8 mouse cellular contexts compared by ENCODE assay signal in the genomic region with DNA sequence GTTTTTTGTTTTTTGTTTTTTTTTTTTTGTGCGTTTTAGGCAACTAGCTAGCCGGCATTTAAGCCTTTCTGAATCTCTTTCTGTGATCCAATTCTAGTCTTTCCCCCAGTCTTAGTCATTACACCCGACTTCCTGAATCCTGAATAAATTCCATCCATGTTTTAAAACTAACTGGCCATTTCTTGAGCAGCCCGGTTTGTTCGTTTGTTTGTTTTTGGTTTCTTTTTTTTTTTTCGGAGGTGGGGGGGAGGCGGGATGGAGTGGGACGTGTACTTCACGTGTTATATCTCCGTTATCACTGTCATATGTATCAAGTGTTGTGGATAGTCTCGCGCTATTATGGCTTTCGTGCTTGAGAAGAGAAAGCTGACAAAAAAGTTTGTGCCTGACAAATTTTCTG. TPM values are rescaled to one million over a fixed set of nuclear protein-coding genes. Genes with fewer than 3 reads are reported as not detected.
A peak's percentile ranks its signal among the peaks of the same experiment; 100 is the strongest.
DNase-seq lines count a peak whose midpoint lies in the region; ATAC-seq and TF ChIP-seq lines count a peak whose summit lies in the region.

No protein-coding gene starts in this region.

- no peak for TF ChIP-seq CTCF in lung, embryonic 14.5 days (IDR thresholded peaks at IDR 0.05; ENCODE audit: low read depth)
- no peak for TF ChIP-seq CTCF in bone marrow, adult 2 months (IDR thresholded peaks at IDR 0.05; ENCODE audit: control insufficient read depth, insufficient read depth, low read length)

- ATAC-seq in lung, embryonic 14.5 days (ENCODE audit: insufficient read depth) = no peak
- ATAC-seq in hindbrain, embryonic 15.5 days (ENCODE audit: low FRiP score, low read depth) = no peak
- ATAC-seq in midbrain, embryonic 11.5 days (ENCODE audit: low FRiP score) = no peak

- H3K9ac ChIP-seq in lung, embryonic 14.5 days = peak overlapping the region; percentile 42
- 0 out of 2 replicates have a peak overlapping the region, but pooled peaks have one; percentile 16 for H3K9ac ChIP-seq in hindbrain, embryonic 15.5 days
- peak overlapping the region; percentile 54; the same call in 1 of the 2 replicates for H3K9ac ChIP-seq in midbrain, embryonic 11.5 days (ENCODE audit: low read length)

- WGBS in lung, embryonic 14.5 days = 12% methylated on average over 13 of the region's 13 CpGs
- 13% methylated on average over 13 of the region's 13 CpGs for WGBS in bone marrow, adult 2 months
- WGBS in hindbrain, embryonic 15.5 days = 21% methylated on average over 13 of the region's 13 CpGs
- WGBS in midbrain, embryonic 11.5 days = 12% methylated on average over 13 of the region's 13 CpGs

- DNase-seq in lung, embryonic 14.5 days = peak; percentile 38
- no peak for DNase-seq in lung, postnatal 36 days
- peak; percentile 83 for DNase-seq in midbrain, embryonic 11.5 days (ENCODE audit: low spot score, missing footprints)
- DNase-seq in adrenal gland, postnatal 36 days = no peak
- no peak for DNase-seq in right cerebral cortex, adult 2 months (ENCODE audit: low spot score in 2 of 2)
- no peak for DNase-seq in frontal cortex, postnatal 14 days (ENCODE audit: low spot score in 2 of 2)

- no peak for TF ChIP-seq POLR2A in bone marrow, adult 2 months (IDR thresholded peaks at IDR 0.05; ENCODE audit: borderline replicate concordance, control insufficient read depth, low read depth, low read length)

- H3K9me3 ChIP-seq in lung, embryonic 14.5 days (ENCODE audit: low read depth, low read length) = no peaks in the 10 kb centered on the region
- no peaks in the 10 kb centered on the region for H3K9me3 ChIP-seq in hindbrain, embryonic 15.5 days
- H3K9me3 ChIP-seq in midbrain, embryonic 11.5 days (ENCODE audit: control insufficient read depth, low read length) = no peaks in the 10 kb centered on the region

- H3K4me1 ChIP-seq in lung, embryonic 14.5 days (ENCODE audit: insufficient read depth) = no peaks in the 10 kb centered on the region
- no peaks in the 10 kb centered on the region; the same call in 1 of the 2 replicates for H3K4me1 ChIP-seq in bone marrow, adult 2 months (ENCODE audit: control insufficient read depth, insufficient read depth, low read length)
- peaks cover 13% of the 10 kb centered on the region for H3K4me1 ChIP-seq in hindbrain, embryonic 15.5 days (replicated peaks)
- H3K4me1 ChIP-seq in midbrain, embryonic 11.5 days (ENCODE audit: control insufficient read depth, insufficient read depth, low read length) = no peaks in the 10 kb centered on the region; the same call in 1 of the 2 replicates

- H3K36me3 ChIP-seq in lung, embryonic 14.5 days (ENCODE audit: insufficient read depth) = no peaks in the 10 kb centered on the region
- no peaks in the 10 kb centered on the region for H3K36me3 ChIP-seq in hindbrain, embryonic 15.5 days
- H3K36me3 ChIP-seq in midbrain, embryonic 11.5 days (ENCODE audit: control insufficient read depth, insufficient read depth, low read length) = no peaks in the 10 kb centered on the region

- H3K27ac ChIP-seq in lung, embryonic 14.5 days (ENCODE audit: low read depth) = no peak overlapping the region
- H3K27ac ChIP-seq in bone marrow, adult 2 months (ENCODE audit: control insufficient read depth, insufficient read depth, low read depth, low read length, poor library complexity) = peak overlapping the region; percentile 27; the same call in 1 of the 2 replicates
- H3K27ac ChIP-seq in hindbrain, embryonic 15.5 days (replicated peaks) = 0 out of 2 replicates have a peak overlapping the region, but pooled peaks have one; percentile 34
- no peak overlapping the region for H3K27ac ChIP-seq in midbrain, embryonic 11.5 days (ENCODE audit: low read depth, low read length)

- H3K4me2 ChIP-seq in lung, embryonic 14.5 days = peak overlapping the region; percentile 55
- peak overlapping the region; percentile 63 for H3K4me2 ChIP-seq in hindbrain, embryonic 15.5 days
- H3K4me2 ChIP-seq in midbrain, embryonic 11.5 days = peak overlapping the region; percentile 37

- peak overlapping the region; percentile 54 for H3K4me3 ChIP-seq in lung, embryonic 14.5 days (ENCODE audit: low read depth, low read length)
- peak overlapping the region; percentile 74 for H3K4me3 ChIP-seq in bone marrow, adult 2 months (replicated peaks; ENCODE audit: control insufficient read depth, low read depth, low read length)
- H3K4me3 ChIP-seq in hindbrain, embryonic 15.5 days = peak overlapping the region; percentile 55
- peak overlapping the region; percentile 42 for H3K4me3 ChIP-seq in midbrain, embryonic 11.5 days (ENCODE audit: low read depth, low read length)

- H3K27me3 ChIP-seq in lung, embryonic 14.5 days (ENCODE audit: insufficient read depth, low read length) = no peaks in the 10 kb centered on the region
- H3K27me3 ChIP-seq in hindbrain, embryonic 15.5 days = no peaks in the 10 kb centered on the region
- H3K27me3 ChIP-seq in midbrain, embryonic 11.5 days (ENCODE audit: control insufficient read depth, insufficient read depth, low read length) = no peaks in the 10 kb centered on the region

RNA-seq across cellular contexts. Expression of a gene that starts 0.5 kb away (rescaled TPM):
- polyA plus RNA-seq in lung, embryonic 14.5 days (2014; fragmentation: Nextera tagmentation; extraction: Ambion mirVana) = 58.2 and 68.0 TPM in 2 replicates
- polyA plus RNA-seq in bone marrow, adult 2 months (2011; ENCODE audit: insufficient read depth, insufficient read length, low replicate concordance, missing spikeins) = 5.7 and 16.2 TPM in 2 replicates
- polyA plus RNA-seq in hindbrain, embryonic 15.5 days (2015; fragmentation: Nextera tagmentation; extraction: Ambion mirVana) = 37.9 and 42.0 TPM in 2 replicates
- 75.5 and 79.9 TPM in 2 replicates for polyA plus RNA-seq in midbrain, embryonic 11.5 days (2014; fragmentation: Nextera tagmentation; extraction: Ambion mirVana)
- 100 to 1,000 TPM; 163 to 224 TPM for total RNA-seq in adrenal gland, postnatal 36 days (2021)

RNA-seq across cellular contexts. Expression of a gene that starts 5.3 kb away (rescaled TPM):
- polyA plus RNA-seq in lung, embryonic 14.5 days (2014; fragmentation: Nextera tagmentation; extraction: Ambion mirVana) = 1.7 and 1.9 TPM in 2 replicates
- polyA plus RNA-seq in bone marrow, adult 2 months (2011; ENCODE audit: insufficient read depth, insufficient read length, low replicate concordance, missing spikeins) = 1.3 TPM in 1 of 2 replicates, not detected in the other
- 88.9 and 96.7 TPM in 2 replicates for polyA plus RNA-seq in hindbrain, embryonic 15.5 days (2015; fragmentation: Nextera tagmentation; extraction: Ambion mirVana)
- polyA plus RNA-seq in midbrain, embryonic 11.5 days (2014; fragmentation: Nextera tagmentation; extraction: Ambion mirVana) = 25.2 and 27.3 TPM in 2 replicates
- total RNA-seq in adrenal gland, postnatal 36 days (2021) = 10 to 100 TPM in 1 of 2 experiments, 1 to 10 TPM in 1; 7.9 to 25.9 TPM

RNA-seq across cellular contexts. Expression of a gene that starts 50.9 kb away (rescaled TPM):
- 9.6 and 10.5 TPM in 2 replicates for polyA plus RNA-seq in lung, embryonic 14.5 days (2014; fragmentation: Nextera tagmentation; extraction: Ambion mirVana)
- 12.4 and 20.4 TPM in 2 replicates for polyA plus RNA-seq in bone marrow, adult 2 months (2011; ENCODE audit: insufficient read depth, insufficient read length, low replicate concordance, missing spikeins)
- 0.58 and 0.80 TPM in 2 replicates for polyA plus RNA-seq in hindbrain, embryonic 15.5 days (2015; fragmentation: Nextera tagmentation; extraction: Ambion mirVana)
- polyA plus RNA-seq in midbrain, embryonic 11.5 days (2014; fragmentation: Nextera tagmentation; extraction: Ambion mirVana) = 2.0 and 2.2 TPM in 2 replicates
- 10 to 100 TPM; 10.9 to 19.1 TPM for total RNA-seq in adrenal gland, postnatal 36 days (2021)

Comparison
In these comparisons a context has a peak if more than half of its experiments do, and no peak if none do; other contexts are left out.
1. DNase-seq: peak in lung, embryonic 14.5 days (single experiment) and midbrain, embryonic 11.5 days (single experiment); none in lung, postnatal 36 days (single experiment), adrenal gland, postnatal 36 days (0 of 2), right cerebral cortex, adult 2 months (0 of 2) and frontal cortex, postnatal 14 days (0 of 2).
2. H3K27ac ChIP-seq: peak in bone marrow, adult 2 months (single experiment) and hindbrain, embryonic 15.5 days (single experiment); none in lung, embryonic 14.5 days (single experiment) and midbrain, embryonic 11.5 days (single experiment).
3. Peak in every context shown above with its lines, with median percentiles within 50 percentile points of each other: H3K4me2 ChIP-seq, H3K4me3 ChIP-seq and H3K9ac ChIP-seq.